Mouse (Mus musculus) hematopoietic stem cell, adult 5-6 weeks (primary cell): ENCODE data around the gene Arl2. TPM values are rescaled to one million over a fixed set of nuclear protein-coding genes. Genes with fewer than 3 reads are reported as not detected.
A peak's percentile ranks its signal among the peaks of the same experiment; 100 is the strongest.

Experiments
- ATAC-seq, 2 experiments: fragments of 125-278 bp in 1 of 2; replicated peaks in 1 of 2; 2 replicates each; pipeline ENCODE4 v1.8.0; 2016 to 2017; ENCODE audit warnings: inconsistent platforms in 2 of 2, mild to moderate bottlenecking in 2 of 2, moderate number of reproducible peaks in 2 of 2, low read depth in 1 of 2, moderate TSS enrichment in 1 of 2; ENCODE audit not compliant: low FRiP score in 2 of 2, poor library complexity in 2 of 2, severe bottlenecking in 2 of 2, insufficient read depth in 1 of 2, low TSS enrichment in 1 of 2
- total RNA-seq: library from RNA; stranded (forward); fragments of 172-1452, 232-1000 nt; gene quantifications from 2 replicates; pipeline ENCODE4 v1.2.3, GENCODE M21; 2017

Arl2 gene
- total RNA-seq, 1 experiment from 2014 or later: 37.0 TPM

GRCm38 (mm10) chr19:6102169-6102853 lies 39.0 kb downstream of the Arl2 start:
- ATAC-seq: no peak

- no peak for ATAC-seq
Observed at GRCm38 (mm10) chr19:6101186-6101585, 40.2 kb downstream of the Arl2 start.

- ATAC-seq: no peak
Observed at GRCm38 (mm10) chr19:6097847-6098246, 43.5 kb downstream of the Arl2 start.

GRCm38 (mm10) chr19:6094119-6094518 lies 47.2 kb downstream of the Arl2 start, which contains the start of gene AC131692.1:
Gene AC131692.1, plus strand, starts transcription at chr19:6094419.
- no peak for ATAC-seq

GRCm38 (mm10) chr19:6088841-6089240 lies 52.5 kb downstream of the Arl2 start:
- no peak for ATAC-seq

- peak; percentile 62 to 74 for ATAC-seq
Observed at GRCm38 (mm10) chr19:6085417-6085879, 55.9 kb downstream of the Arl2 start.

- ATAC-seq: peak; percentile 84 to 97
Observed at GRCm38 (mm10) chr19:6084478-6085248, 56.7 kb downstream of the Arl2 start, which contains the start of the genes Zfpl1 and Cdca5. Gene Zfpl1, minus strand, starts transcription at chr19:6084956. Gene Cdca5, plus strand, starts transcription at chr19:6084983.

Other genes starting within 250 kb of the Arl2 start
- gene Tigd3, start 247.4 kb downstream of the Arl2 start, total RNA-seq: 2.4 and 2.6 TPM in 2 replicates
- 121 and 154 TPM in 2 replicates for gene Dpf2, start 228.5 kb downstream of the Arl2 start, total RNA-seq
- 0.25 TPM in 1 of 2 replicates, not detected in the other for gene Cdc42ep2, start 216.7 kb downstream of the Arl2 start, total RNA-seq
- gene Pola2, start 177.3 kb downstream of the Arl2 start, total RNA-seq: 39.6 and 68.5 TPM in 2 replicates
- not detected in 2 replicates for gene Slc22a20, start 155.4 kb downstream of the Arl2 start, total RNA-seq
- 32.4 and 37.5 TPM in 2 replicates for gene Capn1, start 125.7 kb downstream of the Arl2 start, total RNA-seq
- gene Syvn1, start 95.0 kb downstream of the Arl2 start, total RNA-seq: 7.0 and 9.4 TPM in 2 replicates
- gene Mrpl49, start 83.8 kb downstream of the Arl2 start, total RNA-seq: 37.0 and 38.9 TPM in 2 replicates
- 1,306 and 2,041 TPM in 2 replicates for gene Fau, start 83.7 kb downstream of the Arl2 start, total RNA-seq
- 8.3 and 11.5 TPM in 2 replicates for gene Znhit2, start 80.4 kb downstream of the Arl2 start, total RNA-seq
- 1.3 and 3.0 TPM in 2 replicates for gene Tm7sf2, start 73.2 kb downstream of the Arl2 start, total RNA-seq
- gene Vps51, start 64.3 kb downstream of the Arl2 start, total RNA-seq: 46.8 and 52.8 TPM in 2 replicates
- not detected in 2 replicates for gene Tmem262, start 61.5 kb downstream of the Arl2 start, total RNA-seq
- gene Gm28374, start 59.3 kb downstream of the Arl2 start, total RNA-seq: not detected in 2 replicates
- 23.5 and 68.8 TPM in 2 replicates for gene Zfpl1, start 56.6 kb downstream of the Arl2 start, total RNA-seq
- gene Cdca5, start 56.6 kb downstream of the Arl2 start, total RNA-seq: 25.8 and 26.8 TPM in 2 replicates
- gene AC131692.1, start 47.1 kb downstream of the Arl2 start, total RNA-seq: 1.3 and 1.5 TPM in 2 replicates
- 0.13 TPM in 1 of 2 replicates, not detected in the other for gene Naaladl1, start 35.8 kb downstream of the Arl2 start, total RNA-seq
- 5.0 and 6.8 TPM in 2 replicates for gene Sac3d1, start 22.9 kb downstream of the Arl2 start, total RNA-seq
- 3.4 and 13.4 TPM in 2 replicates for gene Snx15, start 13.2 kb downstream of the Arl2 start, total RNA-seq
- gene Batf2, start 565 bp downstream of the Arl2 start, total RNA-seq: 3.3 and 5.6 TPM in 2 replicates
- gene Majin, start 42.8 kb upstream of the Arl2 start, total RNA-seq: not detected in 2 replicates
- gene Gpha2, start 84.8 kb upstream of the Arl2 start, total RNA-seq: 1.3 TPM in 1 of 2 replicates, not detected in the other
- gene Ppp2r5b, start 94.3 kb upstream of the Arl2 start, total RNA-seq: 5.5 and 6.2 TPM in 2 replicates
- 9.5 and 10.6 TPM in 2 replicates for gene Atg2a, start 100.1 kb upstream of the Arl2 start, total RNA-seq
- 18.4 and 28.4 TPM in 2 replicates for gene Ehd1, start 135.2 kb upstream of the Arl2 start, total RNA-seq
- gene Cdc42bpg, start 164.9 kb upstream of the Arl2 start, total RNA-seq: 2.9 and 4.3 TPM in 2 replicates
- 26.4 and 31.8 TPM in 2 replicates for gene Men1, start 193.4 kb upstream of the Arl2 start, total RNA-seq
- gene Map4k2, start 199.6 kb upstream of the Arl2 start, total RNA-seq: 71.5 and 88.1 TPM in 2 replicates
- gene Sf1, start 222.1 kb upstream of the Arl2 start, total RNA-seq: 298 and 325 TPM in 2 replicates
- gene Pygm, start 242.9 kb upstream of the Arl2 start, total RNA-seq: 6.7 and 9.9 TPM in 2 replicates